Mouse (Mus musculus): ENCODE data around the gene Reln.

Reln gene

GRCm38 (mm10) chr5:21920310-21920709, 424.2 kb downstream of the Reln start:
- DNase-seq, result no peak

- no peak for DNase-seq
Observed at GRCm38 (mm10) chr5:21919281-21919780, 425.2 kb downstream of the Reln start.

GRCm38 (mm10) chr5:21915973-21916372, 428.5 kb downstream of the Reln start:
- no peak for DNase-seq

- no peak for DNase-seq
Observed at GRCm38 (mm10) chr5:21914776-21915175, 429.7 kb downstream of the Reln start.

- DNase-seq, result no peak
Observed at GRCm38 (mm10) chr5:21912835-21913530, 431.5 kb downstream of the Reln start.

- no peak for DNase-seq
Observed at GRCm38 (mm10) chr5:21910726-21911125, 433.8 kb downstream of the Reln start.

- no peak for DNase-seq
Observed at GRCm38 (mm10) chr5:21909713-21910112, 434.8 kb downstream of the Reln start.

- DNase-seq, result no peak
Observed at GRCm38 (mm10) chr5:21901411-21901810, 443.1 kb downstream of the Reln start.

- DNase-seq, result no peak
Observed at GRCm38 (mm10) chr5:21900891-21901290, 443.6 kb downstream of the Reln start.

- peak; percentile 63 to 75 for DNase-seq
Observed at GRCm38 (mm10) chr5:21898875-21899274, 445.6 kb downstream of the Reln start.

- no peak for DNase-seq
Observed at GRCm38 (mm10) chr5:21896586-21896985, 447.9 kb downstream of the Reln start.

- no peak for DNase-seq
Observed at GRCm38 (mm10) chr5:21894168-21894567, 450.3 kb downstream of the Reln start.

GRCm38 (mm10) chr5:21866750-21867149, 477.8 kb downstream of the Reln start:
- DNase-seq, result no peak

GRCm38 (mm10) chr5:21866311-21866712, 478.2 kb downstream of the Reln start:
- DNase-seq, result peak; percentile 39 to 50

- peak; percentile 23 to 36 for DNase-seq
Observed at GRCm38 (mm10) chr5:21865346-21866107, 479.0 kb downstream of the Reln start, which contains the start of gene Slc26a5. TSS of gene Slc26a5 (minus strand) at chr5:21865604.

GRCm38 (mm10) chr5:21858653-21859052, 485.8 kb downstream of the Reln start:
- DNase-seq, result no peak

GRCm38 (mm10) chr5:21851679-21852340, 492.7 kb downstream of the Reln start:
- DNase-seq, result no peak

GRCm38 (mm10) chr5:21847438-21847837, 497.1 kb downstream of the Reln start:
- DNase-seq, result no peak

- no peak for DNase-seq
Observed at GRCm38 (mm10) chr5:21846616-21847290, 497.7 kb downstream of the Reln start.

- no peak for DNase-seq
Observed at GRCm38 (mm10) chr5:21844676-21845075, 499.8 kb downstream of the Reln start.
